Mouse (Mus musculus) embryonic fibroblast, embryonic 13.5 days (primary cell): ENCODE results near the gene Hrk. TPM values are rescaled to one million over a fixed set of nuclear protein-coding genes. Genes with fewer than 3 reads are reported as not detected.
A peak's percentile ranks its signal among the peaks of the same experiment; 100 is the strongest.

Experiments used
- H3K27ac ChIP-seq: 2 replicates; pipeline ENCODE4 v1.5.1; 2012; ENCODE audit warnings: low read length, control low read depth, inconsistent platforms; ENCODE audit not compliant: insufficient read depth
- H3K4me1 ChIP-seq: 2 replicates; pipeline ENCODE4 v1.6.1; 2011; ENCODE audit warnings: low read length; ENCODE audit not compliant: control insufficient read depth, insufficient read depth
- H3K4me3 ChIP-seq: 2 replicates; pipeline ENCODE4 v1.5.1; 2011; ENCODE audit warnings: mild to moderate bottlenecking, control low read depth, low read length; ENCODE audit not compliant: insufficient read depth
- CTCF ChIP-seq: IDR thresholded peaks from 2 replicates; pipeline ENCODE4 v1.5.1; 2011; ENCODE audit warnings: mild to moderate bottlenecking, control low read depth, low read length, moderate library complexity, borderline replicate concordance; ENCODE audit not compliant: insufficient read depth
- POLR2A ChIP-seq: IDR thresholded peaks from 2 replicates; pipeline ENCODE4 v1.6.1; 2011; ENCODE audit warnings: low read depth, mild to moderate bottlenecking, control low read depth, low read length, moderate library complexity
- polyA plus RNA-seq: library from polyadenylated mRNA; stranded (reverse); fragments of >200 nt; gene quantifications from 2 replicates; pipeline ENCODE4 v1.2.4, GENCODE M21; 2011; ENCODE audit warnings: low read depth; ENCODE audit not compliant: missing spikeins, insufficient read length

Hrk gene
- polyA plus RNA-seq, 1 experiment: not detected

DNA sequence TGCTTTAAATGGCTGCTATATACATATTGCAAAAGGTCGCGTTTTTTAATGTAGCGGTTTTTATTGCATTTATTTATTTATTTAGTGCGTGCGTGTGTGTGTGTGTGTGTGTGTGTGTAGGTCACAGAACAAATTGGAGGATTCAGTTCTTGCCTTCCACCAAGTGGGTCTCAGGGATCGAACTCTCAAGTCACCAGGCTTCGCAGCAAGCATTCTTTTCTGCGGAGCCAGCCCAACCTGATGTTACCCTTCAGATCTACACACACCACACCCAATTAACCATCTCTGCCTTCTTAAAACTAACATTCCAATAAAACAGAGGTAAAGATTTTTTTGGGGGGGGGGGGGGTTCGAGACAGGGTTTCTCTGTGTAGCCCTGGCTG, 8.9 kb upstream of the Hrk start:
- Histone ChIP-seq H3K27ac (no peak overlapping the region), H3K4me3 (no peak overlapping the region), H3K4me1 (peaks cover 6% of the 10 kb centered on the region; the same call in 1 of the 2 replicates)
- TF ChIP-seq POLR2A: no peak
- no peak for TF ChIP-seq CTCF

GRCm38 (mm10) chr5:118156976-118157375, 7.5 kb upstream of the Hrk start:
- TF ChIP-seq CTCF: no peak
- TF ChIP-seq POLR2A: no peak
- Histone ChIP-seq H3K27ac (no peak overlapping the region), H3K4me3 (no peak overlapping the region), H3K4me1 (peaks cover 6% of the 10 kb centered on the region; the same call in 1 of the 2 replicates)

- TF ChIP-seq CTCF (no peak), POLR2A (no peak)
- peaks cover 6% of the 10 kb centered on the region; the same call in 1 of the 2 replicates for H3K4me1 ChIP-seq
- H3K27ac ChIP-seq: no peak overlapping the region
- H3K4me3 ChIP-seq: no peak overlapping the region
Measured at GRCm38 (mm10) chr5:118160691-118161090, 3.8 kb upstream of the Hrk start.

DNA sequence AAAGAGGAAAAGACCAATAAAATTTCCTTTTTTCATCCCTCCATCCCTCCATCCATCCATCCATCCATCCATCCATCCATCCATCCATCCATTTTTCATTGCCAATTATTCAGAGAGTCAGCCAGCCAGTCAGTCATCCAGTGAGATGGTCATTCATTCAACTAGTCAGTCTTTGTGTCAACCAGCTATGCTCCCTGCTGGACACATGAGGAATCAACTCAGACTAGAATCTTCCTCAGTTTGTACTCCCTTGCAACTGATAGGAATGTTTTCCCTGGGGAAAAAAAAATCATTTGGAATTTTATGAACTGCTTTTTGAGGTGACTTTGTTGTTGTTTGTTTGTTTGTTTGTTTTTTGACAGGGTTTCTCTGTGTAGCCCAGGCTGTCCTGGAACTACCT, 1.0 kb downstream of the Hrk start:
- TF ChIP-seq CTCF: no peak
- no peak for TF ChIP-seq POLR2A
- Histone ChIP-seq H3K27ac (no peak overlapping the region), H3K4me3 (no peak overlapping the region), H3K4me1 (no peaks in the 10 kb centered on the region; the same call in 1 of the 2 replicates)

DNA sequence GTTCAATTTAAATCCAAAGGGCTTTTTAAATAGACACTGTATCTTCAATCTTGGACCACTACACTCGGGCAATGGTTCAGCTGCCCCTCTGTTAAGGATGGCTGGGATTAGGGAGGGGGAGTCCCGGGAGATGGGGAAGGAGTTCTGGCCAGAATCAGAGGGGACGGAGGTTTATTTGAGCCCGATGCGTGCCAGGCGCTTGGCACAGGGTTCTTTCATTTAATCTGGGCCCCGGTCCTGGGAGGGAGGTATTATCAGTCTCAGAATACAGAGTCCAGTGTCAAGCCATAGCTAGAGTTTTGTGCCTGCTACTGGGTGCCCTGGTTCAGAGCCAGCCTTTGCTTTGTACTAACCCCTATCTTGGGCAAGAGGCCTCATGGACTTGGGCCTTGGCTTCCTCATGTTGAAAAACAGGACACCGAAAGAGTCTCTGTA, 3.1 kb downstream of the Hrk start:
- TF ChIP-seq CTCF (no peak), POLR2A (no peak)

GRCm38 (mm10) chr5:118169222-118170221, 5.1 kb downstream of the Hrk start:
- Histone ChIP-seq H3K27ac (no peak overlapping the region), H3K4me1 (no peaks in the 10 kb centered on the region), H3K4me3 (peak overlapping the region; percentile 21)
- TF ChIP-seq POLR2A (no peak), CTCF (no peak)

More for the DNA sequence above, 3.1 kb downstream of the Hrk start:
- Histone ChIP-seq H3K27ac (no peak overlapping the region), H3K4me1 (no peaks in the 10 kb centered on the region), H3K4me3 (no peak overlapping the region)

DNA sequence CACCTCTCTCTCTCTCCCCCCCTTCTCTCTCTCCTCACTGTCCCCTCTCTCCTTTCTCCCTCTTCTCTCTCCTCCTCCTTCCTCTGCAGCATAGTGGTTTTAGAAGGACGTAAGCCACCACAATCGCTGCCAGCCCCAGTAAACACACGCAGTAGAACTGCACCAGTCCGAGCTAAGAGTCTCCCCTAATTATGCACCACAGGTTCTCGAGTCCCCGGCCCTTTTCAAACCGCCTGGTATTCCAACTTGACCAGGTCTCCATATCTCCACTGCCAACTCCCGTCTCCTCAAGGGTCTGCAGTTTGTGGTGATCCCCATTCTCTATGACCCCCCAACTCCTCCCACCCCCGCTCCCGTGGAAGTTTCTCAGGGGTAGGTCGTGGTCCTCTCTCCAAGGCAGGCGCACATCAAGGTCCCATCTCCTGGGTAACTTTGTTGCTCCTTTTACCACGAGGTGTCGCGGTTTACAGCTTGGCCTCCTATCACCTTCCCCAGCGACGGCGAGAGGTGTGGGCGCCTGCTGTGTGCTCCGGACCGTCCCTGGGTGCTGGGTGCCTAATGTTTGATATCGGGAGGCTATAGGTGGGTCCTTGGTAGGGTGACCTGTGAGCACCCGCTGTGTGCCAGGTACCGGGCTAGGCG, 6.6 kb downstream of the Hrk start:
- Histone ChIP-seq H3K27ac (no peak overlapping the region), H3K4me1 (no peaks in the 10 kb centered on the region), H3K4me3 (no peak overlapping the region)
- TF ChIP-seq POLR2A: no peak
- peak; percentile 61; the same call in 1 of the 2 replicates for TF ChIP-seq CTCF

- no peak for TF ChIP-seq POLR2A
- TF ChIP-seq CTCF: no peak
- H3K27ac ChIP-seq: no peak overlapping the region
- peak overlapping the region; percentile 25 for H3K4me3 ChIP-seq
- no peaks in the 10 kb centered on the region for H3K4me1 ChIP-seq
Measured at GRCm38 (mm10) chr5:118171665-118172064, 7.2 kb downstream of the Hrk start.

DNA sequence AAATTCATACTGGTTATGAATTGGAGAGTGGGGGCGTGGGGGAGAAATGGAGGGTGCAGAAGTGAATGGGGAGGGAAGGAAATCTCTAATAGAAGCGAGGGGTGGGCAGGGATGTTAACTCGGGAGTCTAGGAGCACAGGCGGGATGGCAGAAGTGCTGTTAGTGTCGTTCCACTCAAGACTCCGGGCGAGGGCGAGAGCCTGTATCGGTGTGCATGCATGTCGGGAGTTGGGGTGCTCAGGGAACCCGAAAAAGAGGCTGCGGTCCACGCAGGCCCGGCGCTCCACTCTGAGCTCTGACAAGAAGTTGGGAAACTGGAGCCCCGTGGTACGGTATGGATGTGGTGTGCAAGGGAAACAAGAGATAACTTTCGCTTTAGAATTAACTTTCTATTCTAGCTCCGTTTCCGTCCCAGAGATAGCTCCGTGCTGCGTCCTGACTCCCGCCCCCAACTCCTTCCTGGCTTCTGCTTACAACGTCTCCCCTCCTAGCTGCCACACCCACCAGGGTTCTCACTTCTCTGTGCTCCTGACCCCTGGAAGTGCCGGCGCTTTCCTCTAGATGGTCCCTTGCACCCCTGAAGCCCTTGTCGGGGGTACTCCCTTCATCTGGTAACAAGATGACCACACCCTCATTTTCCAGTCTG, 7.8 kb downstream of the Hrk start:
- no peaks in the 10 kb centered on the region for H3K4me1 ChIP-seq
- TF ChIP-seq POLR2A (no peak), CTCF (no peak)
- peak overlapping the region; percentile 25 for H3K4me3 ChIP-seq
- H3K27ac ChIP-seq: no peak overlapping the region

DNA sequence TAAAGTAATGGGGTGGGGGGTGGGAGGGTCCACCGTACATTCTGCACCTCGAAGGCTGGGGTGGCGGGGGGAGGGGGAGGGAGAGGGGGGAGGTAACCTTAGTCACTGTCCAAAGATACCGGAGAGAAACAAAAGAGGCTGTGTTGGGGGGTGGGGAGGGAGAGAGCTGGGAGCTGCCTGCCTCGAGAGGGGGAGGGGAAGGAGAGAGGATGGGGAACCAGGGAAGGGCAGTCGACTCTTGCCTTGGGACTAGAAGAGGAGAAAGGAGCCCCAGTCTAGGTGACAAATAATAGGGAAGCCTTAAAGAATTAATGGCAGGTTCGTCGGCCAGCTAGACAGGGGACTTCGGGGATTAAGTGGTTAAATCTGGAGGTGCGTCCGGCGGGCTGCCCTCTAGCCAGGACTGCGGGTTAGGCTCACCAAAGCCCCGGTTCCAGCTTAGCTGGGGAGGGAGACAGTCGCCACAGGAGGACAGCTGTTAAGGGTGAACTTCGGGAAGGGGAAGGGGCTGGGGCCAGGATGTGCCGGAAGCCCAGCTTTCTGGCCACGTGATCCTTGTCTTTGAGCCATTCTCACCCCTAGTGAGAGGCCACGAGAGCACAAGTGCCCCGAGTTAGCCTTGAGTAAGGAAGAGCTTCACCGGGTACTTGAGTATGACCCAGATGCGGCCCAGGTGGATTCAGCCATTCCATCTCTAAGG, 10.0 kb downstream of the Hrk start:
- H3K4me1 ChIP-seq: no peaks in the 10 kb centered on the region

More for the DNA sequence above, 10.0 kb downstream of the Hrk start:
- Histone ChIP-seq H3K4me3 (no peak overlapping the region), H3K27ac (no peak overlapping the region)
- TF ChIP-seq CTCF: no peak
- no peak for TF ChIP-seq POLR2A
